Mouse (Mus musculus) thymus, postnatal 36 days (tissue): ENCODE data around the gene Sod1.

ENCODE experiments used
- DNase-seq, 2 experiments: peaks; one replicate each; pipeline ENCODE4 v3.0.0; 2022; ENCODE audit warnings: mixed read lengths in 2 of 2

Gene Sod1

GRCm38 (mm10) chr16:90259623-90260022 lies 39.1 kb downstream of the Sod1 start:
- DNase-seq, result no peak

DNA sequence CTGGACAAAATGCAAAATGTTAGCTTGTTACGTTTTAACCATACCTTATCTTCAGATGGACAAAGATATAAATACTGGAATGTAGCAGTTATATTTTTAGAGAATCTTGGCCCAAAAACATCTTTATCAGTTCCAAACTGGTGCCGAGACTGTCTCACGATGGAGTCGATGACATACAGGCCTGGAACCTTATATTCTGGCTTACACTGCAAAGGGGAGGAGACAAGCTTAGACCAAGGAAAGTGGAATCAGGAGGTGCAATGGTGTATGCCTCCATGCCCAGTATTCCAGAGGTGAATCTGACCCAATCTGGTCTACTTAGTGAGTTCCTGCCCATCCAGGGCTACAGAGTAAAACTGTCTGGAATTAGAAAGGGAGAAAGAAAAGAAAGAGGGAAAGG lies 39.5 kb downstream of the Sod1 start:
- DNase-seq, result no peak

DNA sequence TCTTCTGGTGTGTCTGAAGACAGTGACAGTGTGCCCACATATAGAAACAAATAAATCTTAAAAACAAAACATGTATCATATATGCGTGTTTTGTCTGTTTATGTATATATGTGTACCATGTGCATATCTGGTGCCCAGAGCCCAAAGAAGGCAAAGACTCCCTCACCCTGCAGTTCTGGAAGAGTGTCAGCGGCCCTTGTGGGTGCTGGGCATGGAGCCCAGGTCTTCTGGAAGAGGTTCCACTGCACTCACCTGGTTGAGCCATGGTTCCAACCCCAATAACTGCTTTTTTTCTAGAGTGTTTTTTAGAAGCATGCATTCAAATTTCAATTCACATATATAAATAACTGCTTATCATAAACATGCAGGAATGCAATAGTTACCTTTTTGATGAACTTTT lies 41.2 kb downstream of the Sod1 start:
- no peak for DNase-seq

GRCm38 (mm10) chr16:90264021-90264420 lies 43.5 kb downstream of the Sod1 start:
- DNase-seq, result no peak

DNA sequence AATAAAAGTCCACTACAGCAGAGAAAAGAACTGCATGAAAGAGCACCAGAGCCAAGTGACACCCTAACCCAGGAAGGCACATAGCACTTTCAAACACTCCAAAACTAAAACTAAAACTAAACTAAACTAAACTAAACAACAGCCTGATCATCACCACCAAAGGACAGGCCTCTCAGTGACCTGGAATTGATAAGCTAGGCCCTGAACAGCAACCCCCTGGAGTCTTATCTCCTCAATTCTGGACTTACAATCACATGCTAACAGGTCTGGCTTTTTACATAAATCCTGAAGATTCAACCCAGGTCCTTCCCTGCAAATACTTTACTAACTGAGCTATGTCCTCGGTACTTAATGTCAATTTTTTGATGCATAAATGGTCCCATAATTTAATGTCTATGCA lies 44.6 kb downstream of the Sod1 start:
- DNase-seq, result no peak

DNA sequence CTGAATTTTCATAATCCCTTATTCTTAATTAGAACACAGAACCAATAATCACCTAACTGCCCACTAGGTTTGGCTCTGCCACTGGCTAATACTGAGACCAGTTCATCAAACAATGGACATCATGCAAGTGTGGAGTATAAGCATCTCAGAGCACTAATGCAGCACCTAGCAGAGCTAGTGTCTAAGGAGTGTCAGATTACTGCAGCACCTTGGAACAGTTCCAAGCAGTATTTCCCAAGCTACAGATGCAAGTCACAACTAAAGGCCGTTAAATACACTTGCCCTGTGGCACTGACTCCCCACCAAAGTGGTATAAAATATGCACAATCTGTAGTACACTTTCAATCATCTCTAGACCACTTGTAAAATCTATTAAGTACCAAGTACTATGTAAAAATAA lies 46.0 kb downstream of the Sod1 start:
- DNase-seq, result no peak

- DNase-seq, result no peak
These were observed 55.0 kb downstream of the Sod1 start for GRCm38 (mm10) chr16:90275521-90275920.
